Mouse (Mus musculus): ENCODE results near the gene Wasf3.

The Wasf3 gene

GRCm38 (mm10) chr5:146402311-146402710, 17.5 kb downstream of the Wasf3 start:
- no peak for DNase-seq

GRCm38 (mm10) chr5:146403923-146404322, 19.1 kb downstream of the Wasf3 start:
- DNase-seq: no peak

DNA sequence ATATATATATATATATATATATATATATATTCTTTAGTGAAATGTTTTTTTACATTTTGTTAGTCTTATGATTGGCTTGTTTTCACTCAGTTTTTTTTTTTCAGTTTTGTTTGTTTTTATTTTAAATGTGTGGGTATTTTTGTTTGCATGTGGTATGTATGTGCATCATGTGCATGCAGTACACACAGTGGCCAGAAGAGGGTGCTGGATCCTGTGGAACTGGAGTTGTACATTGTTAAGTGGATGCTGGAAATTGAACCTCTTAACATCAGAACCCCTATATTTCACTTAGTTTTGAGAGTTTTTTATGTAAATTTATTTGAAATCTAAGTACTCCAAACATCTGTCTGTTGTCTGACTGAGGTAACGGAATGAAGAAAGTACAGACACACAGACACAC, 21.3 kb downstream of the Wasf3 start:
- DNase-seq: no peak

- no peak for DNase-seq
Observed at GRCm38 (mm10) chr5:146407791-146408190, 23.0 kb downstream of the Wasf3 start.

DNA sequence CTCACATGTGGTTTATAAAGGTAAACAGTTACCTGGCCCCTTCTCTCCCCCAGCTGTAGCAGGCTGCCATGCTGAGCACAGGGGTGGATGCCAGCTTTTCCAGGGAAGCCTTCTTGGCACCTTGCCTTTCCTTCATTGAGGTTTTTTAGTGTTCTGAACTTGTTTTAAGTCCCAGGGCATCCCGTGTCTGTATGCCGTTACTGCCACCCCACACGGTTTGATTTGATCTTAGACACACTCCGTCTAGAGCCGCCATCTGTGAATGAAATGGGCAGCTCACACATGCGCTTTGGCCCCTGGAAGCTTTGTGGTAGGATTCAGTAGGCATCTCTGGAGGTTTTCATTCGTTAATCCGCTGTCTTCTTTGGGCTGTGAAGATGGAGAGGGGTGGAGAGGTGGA, 23.8 kb downstream of the Wasf3 start:
- DNase-seq: peak; percentile 26

GRCm38 (mm10) chr5:146410821-146411220, 26.0 kb downstream of the Wasf3 start:
- no peak for DNase-seq

GRCm38 (mm10) chr5:146412743-146413430, 28.1 kb downstream of the Wasf3 start:
- DNase-seq: peak; percentile 61

- peak; percentile 3 for DNase-seq
Observed at GRCm38 (mm10) chr5:146414611-146415010, 29.8 kb downstream of the Wasf3 start.

GRCm38 (mm10) chr5:146415218-146415617, 30.4 kb downstream of the Wasf3 start:
- DNase-seq: peak; percentile 22

DNA sequence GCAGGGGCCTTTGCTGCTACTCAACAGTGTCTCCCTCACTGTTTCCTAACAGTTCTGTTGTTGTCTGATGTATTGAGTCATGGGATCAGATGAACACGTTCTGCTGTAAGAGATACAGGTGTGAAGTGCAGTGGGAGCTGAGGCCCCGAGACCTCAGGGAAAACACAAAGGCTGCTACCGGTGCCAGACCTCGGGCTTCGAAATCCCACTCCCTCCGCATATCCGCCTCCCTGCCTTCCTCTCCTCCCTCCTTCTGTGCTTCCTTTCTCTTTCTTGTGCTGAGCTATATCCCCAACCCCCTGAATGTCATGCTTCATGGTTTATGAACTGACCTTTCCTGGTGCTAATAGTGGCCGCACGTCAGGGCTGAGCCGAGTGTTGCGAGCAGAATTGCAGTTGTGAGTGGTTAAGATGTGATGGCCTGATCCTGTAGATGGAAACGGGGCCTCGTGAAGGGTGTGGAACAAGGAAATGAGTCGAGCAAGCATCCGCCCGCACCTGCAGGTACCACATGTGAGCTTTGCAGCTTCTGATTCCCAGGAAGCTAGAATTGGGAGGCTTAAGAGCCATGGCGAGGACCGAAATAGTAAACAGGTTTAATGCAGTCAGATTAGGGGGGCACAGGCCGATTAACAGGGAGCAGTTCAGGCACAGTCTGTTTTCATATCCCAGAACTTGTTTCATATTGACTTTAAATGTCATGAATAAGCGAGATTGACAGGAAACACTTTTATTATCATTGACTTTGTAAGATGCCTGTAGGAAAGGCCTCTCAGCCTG, 31.7 kb downstream of the Wasf3 start:
- peak; percentile 7 for DNase-seq

DNA sequence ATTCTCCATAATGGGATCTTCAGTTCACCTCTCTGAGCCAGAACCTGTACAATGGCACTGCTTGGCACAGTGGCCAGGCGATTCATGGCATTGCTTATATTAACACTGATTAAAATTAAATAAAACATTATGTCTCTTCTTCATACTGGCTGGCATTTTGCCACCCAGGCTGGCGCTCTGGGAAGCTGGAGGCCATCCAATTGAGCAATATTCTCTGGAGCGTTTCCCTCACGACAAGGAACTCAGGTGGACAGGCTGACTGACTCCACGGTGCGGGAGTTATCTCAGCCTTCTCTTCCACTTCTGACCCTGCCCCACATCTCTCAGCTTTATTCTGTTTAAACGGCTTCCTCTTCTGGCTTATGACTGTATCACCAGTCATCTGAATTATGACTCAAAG, 33.3 kb downstream of the Wasf3 start:
- DNase-seq: peak; percentile 82

DNA sequence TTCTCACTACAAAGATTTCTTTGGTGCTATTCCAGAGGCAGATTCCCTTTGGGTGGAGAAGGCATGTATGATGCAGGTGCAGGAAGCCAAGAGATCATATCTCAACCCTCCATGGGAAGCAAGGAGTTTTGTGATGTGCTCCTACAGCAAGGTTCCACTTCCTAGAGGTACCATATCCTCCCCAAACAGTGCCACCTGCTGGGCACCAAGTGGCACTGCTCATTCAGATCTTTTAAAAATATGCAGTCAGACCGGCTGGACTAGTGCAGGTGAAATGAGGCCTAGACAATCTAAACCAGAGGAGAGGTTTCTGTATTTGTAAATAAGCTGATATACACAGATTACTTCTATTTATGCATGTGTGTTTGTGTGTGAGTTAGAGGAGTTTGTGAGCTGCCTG, 35.3 kb downstream of the Wasf3 start:
- DNase-seq: no peak

GRCm38 (mm10) chr5:146424711-146425326, 40.0 kb downstream of the Wasf3 start:
- no peak for DNase-seq

GRCm38 (mm10) chr5:146425656-146426055, 40.9 kb downstream of the Wasf3 start:
- peak; percentile 73 for DNase-seq

GRCm38 (mm10) chr5:146428109-146428508, 43.3 kb downstream of the Wasf3 start:
- no peak for DNase-seq

DNA sequence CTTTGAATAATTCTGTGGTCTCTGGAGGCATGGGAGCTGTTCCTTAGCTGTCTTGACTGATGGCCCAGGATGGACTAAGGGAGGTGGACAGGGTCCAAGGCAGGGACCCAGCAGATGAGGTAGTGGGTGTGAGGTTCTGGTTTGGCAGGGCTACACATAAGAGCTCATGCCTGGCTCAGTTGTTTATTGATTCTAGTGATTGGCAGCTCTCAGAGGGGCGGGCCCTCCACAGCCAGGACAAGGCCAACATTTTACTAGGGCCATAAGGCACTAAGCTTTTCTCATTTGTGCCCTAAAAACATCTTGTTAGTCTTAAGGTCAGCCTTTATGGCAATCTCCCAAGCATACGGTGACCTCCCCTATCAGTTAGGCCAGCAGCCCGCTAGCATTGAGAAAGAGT, 47.0 kb downstream of the Wasf3 start:
- DNase-seq: no peak

- DNase-seq: no peak
Observed at GRCm38 (mm10) chr5:146432476-146432875, 47.7 kb downstream of the Wasf3 start.

- DNase-seq: no peak
Observed at GRCm38 (mm10) chr5:146435316-146435715, 50.5 kb downstream of the Wasf3 start.

GRCm38 (mm10) chr5:146436796-146437195, 52.0 kb downstream of the Wasf3 start:
- no peak for DNase-seq

- no peak for DNase-seq
Observed at GRCm38 (mm10) chr5:146439152-146439781, 54.5 kb downstream of the Wasf3 start.

DNA sequence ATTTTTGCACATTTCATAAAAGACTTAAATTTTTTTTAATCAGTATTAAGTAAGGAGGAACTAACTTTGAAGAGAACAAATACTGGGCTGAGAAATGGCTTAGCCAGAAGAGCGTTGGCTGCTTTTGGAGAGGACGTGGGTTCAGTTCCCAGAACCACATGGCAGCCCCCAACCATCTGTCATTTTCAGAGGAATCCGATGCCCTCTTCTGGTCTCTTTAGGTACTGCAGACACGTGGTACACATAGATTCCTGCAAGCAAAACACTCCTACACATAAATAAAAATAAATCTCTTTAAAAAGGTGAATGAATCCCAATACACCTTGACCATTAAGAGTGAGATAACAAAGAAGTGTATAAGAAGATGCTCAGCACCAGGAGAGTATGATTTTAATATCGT, 55.5 kb downstream of the Wasf3 start:
- DNase-seq: no peak

- no peak for DNase-seq
Observed at GRCm38 (mm10) chr5:146442767-146443166, 58.0 kb downstream of the Wasf3 start.

DNA sequence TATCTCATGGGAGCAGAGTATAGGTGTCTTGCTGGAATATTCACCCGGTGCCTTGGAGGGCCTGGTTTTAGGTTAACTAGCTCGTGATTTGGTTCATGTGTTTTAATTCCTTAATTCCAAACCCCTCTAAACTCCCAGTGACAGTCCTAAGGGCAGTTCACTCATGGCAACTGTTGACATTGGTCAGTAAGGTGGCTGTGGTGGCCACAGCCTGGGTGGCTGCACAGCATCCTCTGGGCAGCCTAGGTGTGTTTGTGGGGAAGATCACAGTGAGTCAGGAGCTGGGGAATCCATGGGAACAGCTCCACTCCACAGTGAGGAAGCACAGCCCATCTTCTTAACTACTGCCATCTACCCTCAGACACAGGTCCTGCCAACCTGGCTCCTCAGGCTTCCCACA, 61.8 kb downstream of the Wasf3 start:
- no peak for DNase-seq

Data from cerebellum, adult 11-12 months (tissue).